Mouse (Mus musculus): ENCODE results near the gene Mpi. TPM values are rescaled to one million over a fixed set of nuclear protein-coding genes. Genes with fewer than 3 reads are reported as not detected.

Mpi gene
- total RNA-seq, 2 experiments from 2014 or later = 75.0 to 76.2 TPM

Other genes starting within 250 kb of the Mpi start
- 1 to 10 TPM; 6.5 to 7.9 TPM for gene Ppcdc, start 112.6 kb downstream of the Mpi start, total RNA-seq (2021)
- 1 to 10 TPM in 1 of 2 experiments, under 1 TPM in 1; 0.98 to 1.2 TPM for gene Scamp5, start 84.7 kb downstream of the Mpi start, total RNA-seq (2021)
- gene Rpp25, start 48.7 kb downstream of the Mpi start, total RNA-seq (2021) = not detected
- 1,000 to 10,000 TPM; 1,174 to 1,300 TPM for gene Cox5a, start 31.5 kb downstream of the Mpi start, total RNA-seq (2021)
- gene Fam219b, start 15.2 kb downstream of the Mpi start, total RNA-seq (2021) = 1 to 10 TPM; 5.6 to 6.3 TPM
- 10 to 100 TPM; 41.8 to 43.1 TPM for gene Scamp2, start 8.2 kb upstream of the Mpi start, total RNA-seq (2021)
- gene Ulk3, start 36.7 kb upstream of the Mpi start, total RNA-seq (2021) = 1 to 10 TPM; 3.3 to 3.8 TPM
- gene Cplx3, start 53.5 kb upstream of the Mpi start, total RNA-seq (2021) = not detected
- gene Lman1l, start 68.0 kb upstream of the Mpi start, total RNA-seq (2021) = not detected
- gene Csk, start 100.9 kb upstream of the Mpi start, total RNA-seq (2021) = 1 to 10 TPM; 6.4 to 9.8 TPM
- not detected for gene Cyp1a2, start 130.9 kb upstream of the Mpi start, total RNA-seq (2021)
- under 1 TPM; 0.24 to 0.37 TPM for gene Cyp1a1, start 135.2 kb upstream of the Mpi start, total RNA-seq (2021)
- gene Edc3, start 155.8 kb upstream of the Mpi start, total RNA-seq (2021) = 1 to 10 TPM; 4.7 to 5.1 TPM
- gene Clk3, start 213.1 kb upstream of the Mpi start, total RNA-seq (2021) = 10 to 100 TPM; 36.1 to 45.2 TPM

Measured in gastrocnemius, adult 18-20 months (tissue).